Mouse (Mus musculus): ENCODE measurements around the gene Ppp1r12a.
"Not testable (repeated sequence)": the region's sequence is repeated elsewhere in the genome, so short reads cannot be mapped to it uniquely, and the experiment has no call there.

The Ppp1r12a gene

GRCm38 (mm10) chr10:108198945-108199344 lies 37.0 kb downstream of the Ppp1r12a start:
- DNase-seq (ENCODE audit: low spot score in 2 of 2): no peak

GRCm38 (mm10) chr10:108202126-108202525 lies 40.1 kb downstream of the Ppp1r12a start:
- no peak for DNase-seq (ENCODE audit: low spot score in 2 of 2)

GRCm38 (mm10) chr10:108203440-108203839 lies 41.4 kb downstream of the Ppp1r12a start:
- DNase-seq (ENCODE audit: low spot score in 2 of 2): no peak

GRCm38 (mm10) chr10:108209396-108209795 lies 47.4 kb downstream of the Ppp1r12a start:
- no peak for DNase-seq (ENCODE audit: low spot score in 2 of 2)

- no peak for DNase-seq (ENCODE audit: low spot score in 2 of 2)
Measured at GRCm38 (mm10) chr10:108224413-108224812, 62.4 kb downstream of the Ppp1r12a start.

GRCm38 (mm10) chr10:108237049-108237448 lies 75.1 kb downstream of the Ppp1r12a start:
- no peak for DNase-seq (ENCODE audit: low spot score in 2 of 2)

- DNase-seq (ENCODE audit: low spot score in 2 of 2): no peak
Measured at GRCm38 (mm10) chr10:108239061-108239460, 77.1 kb downstream of the Ppp1r12a start.

GRCm38 (mm10) chr10:108250710-108251109 lies 88.7 kb downstream of the Ppp1r12a start:
- DNase-seq (ENCODE audit: low spot score in 2 of 2): no peak

GRCm38 (mm10) chr10:108251181-108251580 lies 89.2 kb downstream of the Ppp1r12a start:
- DNase-seq (ENCODE audit: low spot score in 2 of 2): no peak

- no peak for DNase-seq (ENCODE audit: low spot score in 2 of 2)
Measured at GRCm38 (mm10) chr10:108255812-108256376, 93.9 kb downstream of the Ppp1r12a start.

GRCm38 (mm10) chr10:108260931-108261330 lies 98.9 kb downstream of the Ppp1r12a start:
- DNase-seq (ENCODE audit: low spot score in 2 of 2): peak in 1 of 2 experiments; percentile 43

GRCm38 (mm10) chr10:108264641-108265040 lies 102.6 kb downstream of the Ppp1r12a start:
- DNase-seq (ENCODE audit: low spot score in 2 of 2): no peak

GRCm38 (mm10) chr10:108271201-108271600 lies 109.2 kb downstream of the Ppp1r12a start:
- no peak for DNase-seq (ENCODE audit: low spot score in 2 of 2)

- no peak for DNase-seq (ENCODE audit: low spot score in 2 of 2)
Measured at GRCm38 (mm10) chr10:108276678-108277077, 114.7 kb downstream of the Ppp1r12a start.

- no peak for DNase-seq (ENCODE audit: low spot score in 2 of 2)
Measured at GRCm38 (mm10) chr10:108277198-108277597, 115.2 kb downstream of the Ppp1r12a start.

GRCm38 (mm10) chr10:108281099-108281498 lies 119.1 kb downstream of the Ppp1r12a start:
- DNase-seq (ENCODE audit: low spot score in 2 of 2): not testable (repeated sequence)

GRCm38 (mm10) chr10:108282351-108282750 lies 120.4 kb downstream of the Ppp1r12a start:
- DNase-seq (ENCODE audit: low spot score in 2 of 2): no peak

- no peak for DNase-seq (ENCODE audit: low spot score in 2 of 2)
Measured at GRCm38 (mm10) chr10:108283418-108283817, 121.4 kb downstream of the Ppp1r12a start.

- DNase-seq (ENCODE audit: low spot score in 2 of 2): no peak
Measured at GRCm38 (mm10) chr10:108283837-108284236, 121.8 kb downstream of the Ppp1r12a start.

- DNase-seq (ENCODE audit: low spot score in 2 of 2): no peak
Measured at GRCm38 (mm10) chr10:108284445-108284844, 122.5 kb downstream of the Ppp1r12a start.

GRCm38 (mm10) chr10:108284977-108285376 lies 123.0 kb downstream of the Ppp1r12a start:
- no peak for DNase-seq (ENCODE audit: low spot score in 2 of 2)

GRCm38 (mm10) chr10:108286658-108287437 lies 124.9 kb downstream of the Ppp1r12a start:
- no peak for DNase-seq (ENCODE audit: low spot score in 2 of 2)

GRCm38 (mm10) chr10:108287438-108287801 lies 125.4 kb downstream of the Ppp1r12a start:
- DNase-seq (ENCODE audit: low spot score in 2 of 2): no peak
